Mouse (Mus musculus) cerebellum, postnatal 4 days (tissue): ENCODE measurements around the gene Arid3c.
A peak's percentile ranks its signal among the peaks of the same experiment; 100 is the strongest.

Experiments
- DNase-seq, 2 experiments: peaks; one replicate each; pipeline ENCODE4 v3.0.0; 2022; ENCODE audit warnings: low spot score in 2 of 2, mixed read lengths in 1 of 2

Arid3c gene

GRCm38 (mm10) chr4:41745021-41745420, 14.1 kb upstream of the Arid3c start:
- no peak for DNase-seq

- no peak for DNase-seq
These were observed 13.2 kb upstream of the Arid3c start for GRCm38 (mm10) chr4:41744131-41744530.

- peak; percentile 77 to 89 for DNase-seq
These were observed 10.2 kb upstream of the Arid3c start for GRCm38 (mm10) chr4:41741158-41741560.

- DNase-seq = peak; percentile 48 to 59
These were observed 9.6 kb upstream of the Arid3c start for GRCm38 (mm10) chr4:41740380-41741157.

GRCm38 (mm10) chr4:41739260-41739659, 8.3 kb upstream of the Arid3c start:
- DNase-seq = no peak

- DNase-seq = no peak
These were observed 7.3 kb upstream of the Arid3c start for GRCm38 (mm10) chr4:41738256-41738603.

GRCm38 (mm10) chr4:41737602-41738255, 6.8 kb upstream of the Arid3c start:
- DNase-seq = peak; percentile 61 to 73

GRCm38 (mm10) chr4:41726826-41727621, 3.9 kb downstream of the Arid3c start:
- no peak for DNase-seq

GRCm38 (mm10) chr4:41722918-41723351, 8.0 kb downstream of the Arid3c start, which contains the start of gene Dctn3:
Gene Dctn3, minus strand, starts transcription at chr4:41723170.
- DNase-seq = peak in 1 of 2 experiments; percentile 79

GRCm38 (mm10) chr4:41716834-41717233, 14.1 kb downstream of the Arid3c start:
- no peak for DNase-seq

- peak in 1 of 2 experiments; percentile 55 for DNase-seq
These were observed 15.3 kb downstream of the Arid3c start for GRCm38 (mm10) chr4:41715596-41715995.

- DNase-seq = no peak
These were observed 15.9 kb downstream of the Arid3c start for GRCm38 (mm10) chr4:41715082-41715481.

GRCm38 (mm10) chr4:41714276-41714675, 16.7 kb downstream of the Arid3c start:
- DNase-seq = peak in 1 of 2 experiments; percentile 69

GRCm38 (mm10) chr4:41713197-41714067, 17.5 kb downstream of the Arid3c start, which contains the start of gene Rpp25l:
Gene Rpp25l, minus strand, starts transcription at chr4:41713534.
- peak; percentile 65 to 92 for DNase-seq

- no peak for DNase-seq
These were observed 18.3 kb downstream of the Arid3c start for GRCm38 (mm10) chr4:41712421-41713196.

- DNase-seq = no peak
These were observed 19.1 kb downstream of the Arid3c start for GRCm38 (mm10) chr4:41711705-41712375.

- DNase-seq = no peak
These were observed 20.7 kb downstream of the Arid3c start for GRCm38 (mm10) chr4:41710229-41710628.

- DNase-seq = no peak
These were observed 22.7 kb downstream of the Arid3c start for GRCm38 (mm10) chr4:41708192-41708745.

GRCm38 (mm10) chr4:41707011-41707535, 23.9 kb downstream of the Arid3c start:
- peak in 1 of 2 experiments; percentile 74 for DNase-seq
